Mouse (Mus musculus): ENCODE measurements around the gene Pigu. TPM values are rescaled to one million over a fixed set of nuclear protein-coding genes. Genes with fewer than 3 reads are reported as not detected.

Pigu gene
- polyA plus RNA-seq, 1 experiment from 2014 or later = 24.2 TPM

GRCm38 (mm10) chr2:155326001-155326400, 31.2 kb downstream of the Pigu start:
- Histone ChIP-seq H3K4me3 (replicated peaks) (no peak overlapping the region), H3K9me3 (replicated peaks) (no peaks in the 10 kb centered on the region), H3K4me1 (replicated peaks) (no peaks in the 10 kb centered on the region), H3K27me3 (no peaks in the 10 kb centered on the region), H3K36me3 (peaks cover 23% of the 10 kb centered on the region), H3K4me2 (no peak overlapping the region), H3K27ac (no peak overlapping the region), H3K9ac (no peak overlapping the region)
- no peak for DNase-seq
- ATAC-seq (ENCODE audit: low read depth) = no peak
- 77% methylated on average over 4 of the region's 4 CpGs for WGBS (ENCODE audit: insufficient replicate concordance)

- Histone ChIP-seq H3K4me1 (replicated peaks) (no peaks in the 10 kb centered on the region), H3K36me3 (peaks cover 4% of the 10 kb centered on the region; the same call in 1 of the 2 replicates), H3K4me2 (no peak overlapping the region), H3K27ac (no peak overlapping the region), H3K4me3 (replicated peaks) (no peak overlapping the region), H3K9ac (no peak overlapping the region), H3K9me3 (replicated peaks) (no peaks in the 10 kb centered on the region), H3K27me3 (no peaks in the 10 kb centered on the region)
- no peak for ATAC-seq (ENCODE audit: low read depth)
- no peak for DNase-seq
- 59% methylated on average over 5 of the region's 5 CpGs for WGBS (ENCODE audit: insufficient replicate concordance)
Measured at GRCm38 (mm10) chr2:155320596-155320995, 36.6 kb downstream of the Pigu start.

GRCm38 (mm10) chr2:155318618-155319017, 38.6 kb downstream of the Pigu start:
- Histone ChIP-seq H3K27me3 (no peaks in the 10 kb centered on the region), H3K9ac (no peak overlapping the region), H3K9me3 (replicated peaks) (no peaks in the 10 kb centered on the region), H3K4me1 (replicated peaks) (no peaks in the 10 kb centered on the region), H3K4me3 (replicated peaks) (no peak overlapping the region), H3K27ac (no peak overlapping the region), H3K4me2 (no peak overlapping the region), H3K36me3 (peaks cover 5% of the 10 kb centered on the region; the same call in 1 of the 2 replicates)
- ATAC-seq (ENCODE audit: low read depth) (no peak), DNase-seq (no peak)
- WGBS (ENCODE audit: insufficient replicate concordance) = 80% methylated on average over 2 of the region's 2 CpGs

GRCm38 (mm10) chr2:155313671-155314070, 43.6 kb downstream of the Pigu start:
- DNase-seq = no peak
- H3K9me3 ChIP-seq (replicated peaks) = no peaks in the 10 kb centered on the region
- H3K4me2 ChIP-seq = no peak overlapping the region
- H3K36me3 ChIP-seq = peaks cover 16% of the 10 kb centered on the region
- H3K27me3 ChIP-seq = no peaks in the 10 kb centered on the region
- WGBS (ENCODE audit: insufficient replicate concordance) = 80% methylated on average over 6 of the region's 6 CpGs
- H3K9ac ChIP-seq = no peak overlapping the region
- H3K4me1 ChIP-seq (replicated peaks) = no peaks in the 10 kb centered on the region
- ATAC-seq (ENCODE audit: low read depth) = no peak
- H3K4me3 ChIP-seq (replicated peaks) = no peak overlapping the region
- H3K27ac ChIP-seq = no peak overlapping the region

- Histone ChIP-seq H3K36me3 (peaks cover 19% of the 10 kb centered on the region), H3K4me2 (no peak overlapping the region), H3K27ac (no peak overlapping the region), H3K4me1 (replicated peaks) (no peaks in the 10 kb centered on the region), H3K9ac (no peak overlapping the region), H3K9me3 (replicated peaks) (no peaks in the 10 kb centered on the region), H3K4me3 (replicated peaks) (no peak overlapping the region), H3K27me3 (no peaks in the 10 kb centered on the region)
- DNase-seq (no peak), ATAC-seq (ENCODE audit: low read depth) (no peak)
- 59% methylated on average over 3 of the region's 3 CpGs for WGBS (ENCODE audit: insufficient replicate concordance)
Measured at GRCm38 (mm10) chr2:155308936-155309592, 48.2 kb downstream of the Pigu start.

GRCm38 (mm10) chr2:155299563-155299962, 57.7 kb downstream of the Pigu start:
- Histone ChIP-seq H3K9me3 (replicated peaks) (no peaks in the 10 kb centered on the region), H3K27me3 (no peaks in the 10 kb centered on the region), H3K36me3 (peaks cover 62% of the 10 kb centered on the region), H3K4me1 (replicated peaks) (no peaks in the 10 kb centered on the region), H3K27ac (no peak overlapping the region), H3K4me3 (replicated peaks) (no peak overlapping the region), H3K9ac (no peak overlapping the region), H3K4me2 (no peak overlapping the region)
- WGBS (ENCODE audit: insufficient replicate concordance) = 76% methylated on average over 4 of the region's 4 CpGs
- no peak for DNase-seq
- no peak for ATAC-seq (ENCODE audit: low read depth)

GRCm38 (mm10) chr2:155295453-155295852, 61.8 kb downstream of the Pigu start:
- Histone ChIP-seq H3K9me3 (replicated peaks) (no peaks in the 10 kb centered on the region), H3K4me3 (replicated peaks) (no peak overlapping the region), H3K4me1 (replicated peaks) (no peaks in the 10 kb centered on the region), H3K27ac (no peak overlapping the region), H3K9ac (no peak overlapping the region), H3K27me3 (no peaks in the 10 kb centered on the region), H3K36me3 (peaks cover 79% of the 10 kb centered on the region), H3K4me2 (no peak overlapping the region)
- DNase-seq (no peak), ATAC-seq (ENCODE audit: low read depth) (no peak)
- WGBS (ENCODE audit: insufficient replicate concordance) = 83% methylated on average over 6 of the region's 6 CpGs

- Histone ChIP-seq H3K9ac (no peak overlapping the region), H3K4me1 (replicated peaks) (no peaks in the 10 kb centered on the region), H3K4me2 (no peak overlapping the region), H3K36me3 (peaks cover 74% of the 10 kb centered on the region), H3K4me3 (replicated peaks) (no peak overlapping the region), H3K27ac (no peak overlapping the region), H3K9me3 (replicated peaks) (no peaks in the 10 kb centered on the region), H3K27me3 (no peaks in the 10 kb centered on the region)
- DNase-seq (no peak), ATAC-seq (ENCODE audit: low read depth) (no peak)
- WGBS (ENCODE audit: insufficient replicate concordance) = 80% methylated on average over 4 of the region's 4 CpGs
Measured at GRCm38 (mm10) chr2:155293946-155294345, 63.3 kb downstream of the Pigu start.

GRCm38 (mm10) chr2:155293382-155293781, 63.8 kb downstream of the Pigu start:
- no peak for ATAC-seq (ENCODE audit: low read depth)
- Histone ChIP-seq H3K4me1 (replicated peaks) (no peaks in the 10 kb centered on the region), H3K4me2 (no peak overlapping the region), H3K27ac (no peak overlapping the region), H3K36me3 (peaks cover 68% of the 10 kb centered on the region), H3K4me3 (replicated peaks) (no peak overlapping the region), H3K27me3 (no peaks in the 10 kb centered on the region), H3K9me3 (replicated peaks) (no peaks in the 10 kb centered on the region), H3K9ac (no peak overlapping the region)
- 77% methylated on average over 2 of the region's 2 CpGs for WGBS (ENCODE audit: insufficient replicate concordance)
- DNase-seq = no peak

- Histone ChIP-seq H3K4me3 (replicated peaks) (no peak overlapping the region), H3K9me3 (replicated peaks) (no peaks in the 10 kb centered on the region), H3K27ac (no peak overlapping the region), H3K4me1 (replicated peaks) (peaks cover 14% of the 10 kb centered on the region), H3K36me3 (peaks cover 38% of the 10 kb centered on the region), H3K27me3 (no peaks in the 10 kb centered on the region), H3K9ac (no peak overlapping the region), H3K4me2 (no peak overlapping the region)
- DNase-seq (no peak), ATAC-seq (ENCODE audit: low read depth) (no peak)
- 85% methylated on average over 8 of the region's 8 CpGs for WGBS (ENCODE audit: insufficient replicate concordance)
Measured at GRCm38 (mm10) chr2:155290066-155290465, 67.2 kb downstream of the Pigu start.

- WGBS (ENCODE audit: insufficient replicate concordance) = 72% methylated on average over 4 of the region's 4 CpGs
- ATAC-seq (ENCODE audit: low read depth) = no peak
Measured at GRCm38 (mm10) chr2:155287456-155288250, 69.6 kb downstream of the Pigu start.

GRCm38 (mm10) chr2:155285744-155286143, 71.5 kb downstream of the Pigu start:
- 75% methylated on average over 6 of the region's 6 CpGs for WGBS (ENCODE audit: insufficient replicate concordance)
- no peak for ATAC-seq (ENCODE audit: low read depth)
- Histone ChIP-seq H3K27ac (no peak overlapping the region), H3K4me2 (no peak overlapping the region), H3K4me1 (replicated peaks) (peaks cover 14% of the 10 kb centered on the region), H3K9me3 (replicated peaks) (no peaks in the 10 kb centered on the region), H3K36me3 (peaks cover 11% of the 10 kb centered on the region), H3K9ac (no peak overlapping the region), H3K27me3 (no peaks in the 10 kb centered on the region), H3K4me3 (replicated peaks) (no peak overlapping the region)
- DNase-seq = no peak

More at GRCm38 (mm10) chr2:155287456-155288250, 69.6 kb downstream of the Pigu start:
- Histone ChIP-seq H3K27me3 (no peaks in the 10 kb centered on the region), H3K4me3 (replicated peaks) (no peak overlapping the region), H3K9ac (no peak overlapping the region), H3K4me1 (replicated peaks) (peaks cover 14% of the 10 kb centered on the region), H3K9me3 (replicated peaks) (no peaks in the 10 kb centered on the region), H3K4me2 (no peak overlapping the region), H3K36me3 (peaks cover 28% of the 10 kb centered on the region), H3K27ac (no peak overlapping the region)
- no peak for DNase-seq

Data from liver, embryonic 13.5 days (tissue).